Mouse (Mus musculus) liver, embryonic 14.5 days (tissue): Measurements from ENCODE around the gene Krt83. TPM values are rescaled to one million over a fixed set of nuclear protein-coding genes. Genes with fewer than 3 reads are reported as not detected.

Experiments
- ATAC-seq: fragments of 200-750 bp; cut with Nextera tagmentation; 2 replicates; pipeline ENCODE4 v1.8.0; 2017; ENCODE audit warnings: moderate number of reproducible peaks, mild to moderate bottlenecking, moderate library complexity; ENCODE audit not compliant: insufficient read depth
- DNase-seq, 3 experiments: peaks; one replicate each; pipeline ENCODE4 v3.0.0-alpha.2; 2012 to 2013; ENCODE audit warnings: low read depth in 3 of 3, low spot score in 3 of 3
- H3K27ac ChIP-seq: fragments of 300-500 bp; sonication (generic); 2 replicates; pipeline ENCODE4 v1.5.1; 2014; ENCODE audit warnings: moderate library complexity, mild to moderate bottlenecking, control low read depth, inconsistent platforms
- H3K27me3 ChIP-seq: fragments of 300-500 bp; sonication (generic); 2 replicates; pipeline ENCODE4 v1.6.1; 2014; ENCODE audit warnings: mild to moderate bottlenecking, low read length, moderate library complexity; ENCODE audit not compliant: control insufficient read depth, insufficient read depth
- H3K36me3 ChIP-seq: fragments of 300-500 bp; sonication (generic); replicated peaks from 2 replicates; pipeline ENCODE4 v1.6.1; 2014; ENCODE audit warnings: low read depth; ENCODE audit not compliant: control insufficient read depth, insufficient read depth
- H3K4me1 ChIP-seq, 2 experiments: fragments of 200-500 bp in 1 of 2; fragments of 300-500 bp in 1 of 2; sonication (generic) in 1 of 2; replicated peaks; 2 replicates each; pipeline ENCODE4 v1.6.1; 2012 to 2014; ENCODE audit warnings: antibody characterized with exemption in 1 of 2, inconsistent platforms in 1 of 2, low read length in 1 of 2; ENCODE audit not compliant: control insufficient read depth in 2 of 2, insufficient read depth in 2 of 2
- H3K4me2 ChIP-seq: fragments of 300-500 bp; sonication (generic); 2 replicates; pipeline ENCODE4 v1.6.1; 2014; ENCODE audit warnings: low read depth, mild to moderate bottlenecking, control low read depth, moderate library complexity
- H3K4me3 ChIP-seq, 2 experiments: fragments of 200-500 bp in 1 of 2; fragments of 300-500 bp in 1 of 2; sonication (generic) in 1 of 2; 2 replicates each; pipeline ENCODE4 v1.5.1; 2012 to 2014; ENCODE audit warnings: low read depth in 2 of 2, low read length in 2 of 2, mild to moderate bottlenecking in 2 of 2, control low read depth in 1 of 2, inconsistent platforms in 1 of 2, moderate library complexity in 1 of 2; ENCODE audit not compliant: insufficient read depth in 1 of 2
- H3K9ac ChIP-seq: fragments of 300-500 bp; sonication (generic); replicated peaks from 2 replicates; pipeline ENCODE4 v1.6.1; 2014; ENCODE audit warnings: mild to moderate bottlenecking, control low read depth, moderate library complexity
- H3K9me3 ChIP-seq: fragments of 300-500 bp; sonication (generic); 2 replicates; pipeline ENCODE4 v1.6.1; 2016; ENCODE audit warnings: low read length, mixed read lengths; ENCODE audit not compliant: control insufficient read depth
- CTCF ChIP-seq: IDR thresholded peaks from 2 replicates; pipeline ENCODE4 v1.5.1; 2016; ENCODE audit warnings: antibody characterized with exemption, low read depth, control low read depth
- EP300 ChIP-seq: IDR thresholded peaks from 2 replicates; pipeline ENCODE4 v1.6.1; 2016; ENCODE audit warnings: antibody characterized with exemption, low read depth
- WGBS: fragments of 180-500 bp; shearing (Covaris S2); extraction: QIAGEN DNeasy Blood & Tissue Kit; methylation state at CpG from one replicate; pipeline ENCODE4 v1.1.7; 2014; ENCODE audit not compliant: insufficient replicate concordance; 5-methylcytosine and 5-hydroxymethylcytosine counted together
- polyA plus RNA-seq, 2 experiments: library from polyadenylated mRNA; depleted of rRNA in 1 of 2; stranded (reverse) in 1 of 2; unstranded in 1 of 2; fragments of >200 nt; fragmentation: Nextera tagmentation in 1 of 2; extraction: Ambion mirVana in 1 of 2; gene quantifications; 2 replicates each; pipeline versions ENCODE4 v1.2.1 to v1.2.3; 2012 to 2014

The Krt83 gene
- polyA plus RNA-seq, 2 experiments, result 0.03 TPM; not detected in 1

- TF ChIP-seq EP300 (no peak), CTCF (peak; percentile 49; the same call in 1 of the 2 replicates)
- no peaks in the 10 kb centered on the region for H3K36me3 ChIP-seq
- H3K4me1 ChIP-seq, result no peaks in the 10 kb centered on the region
- 6% methylated on average over 31 of the region's 31 CpGs for WGBS
- no peaks in the 10 kb centered on the region for H3K27me3 ChIP-seq
- H3K27ac ChIP-seq, result no peak overlapping the region
- H3K4me2 ChIP-seq, result no peak overlapping the region
- H3K9ac ChIP-seq, result no peak overlapping the region
- DNase-seq (no peak), ATAC-seq (no peak)
- no peaks in the 10 kb centered on the region for H3K9me3 ChIP-seq
- H3K4me3 ChIP-seq, result no peak overlapping the region
These were observed 12.2 kb downstream of the Krt83 start for GRCm38 (mm10) chr15:101479007-101479665.

- H3K9me3 ChIP-seq, result no peaks in the 10 kb centered on the region
- H3K4me3 ChIP-seq, result no peak within 1 kb of the TSS
- H3K27me3 ChIP-seq, result no peaks in the 10 kb centered on the region
- H3K9ac ChIP-seq, result no peak within 1 kb of the TSS
- H3K4me1 ChIP-seq, result no peaks in the 10 kb centered on the region
- 22% methylated on average over 10 of the region's 10 CpGs for whole genome bisulfite sequencing
- TF ChIP-seq CTCF (no peak), EP300 (no peak)
- H3K4me2 ChIP-seq, result no peak within 1 kb of the TSS
- DNase-seq (peak in 1 of 3 experiments; percentile 14), ATAC-seq (no peak)
- no peak within 1 kb of the TSS for H3K27ac ChIP-seq
- H3K36me3 ChIP-seq, result no peaks in the 10 kb centered on the region
These were observed 18.3 kb downstream of the Krt83 start, which contains the start of gene Krt86 for GRCm38 (mm10) chr15:101472952-101473528. TSS of gene Krt86 (plus strand) at chr15:101473478.

- Histone ChIP-seq H3K27me3 (no peaks in the 10 kb centered on the region), H3K4me2 (no peak overlapping the region), H3K27ac (no peak overlapping the region), H3K4me1 (no peaks in the 10 kb centered on the region), H3K9me3 (no peaks in the 10 kb centered on the region), H3K4me3 (no peak overlapping the region), H3K36me3 (no peaks in the 10 kb centered on the region), H3K9ac (no peak overlapping the region)
- no peak for DNase-seq
- TF ChIP-seq CTCF (no peak), EP300 (no peak)
- WGBS, result 42% methylated on average over 4 of the region's 4 CpGs
- no peak for ATAC-seq
These were observed 22.2 kb downstream of the Krt83 start for GRCm38 (mm10) chr15:101469093-101469492.

GRCm38 (mm10) chr15:101463651-101464050, 27.7 kb downstream of the Krt83 start, which contains the start of gene Krt81:
TSS of gene Krt81 (minus strand) at chr15:101463751.
- Histone ChIP-seq H3K27me3 (no peaks in the 10 kb centered on the region), H3K4me2 (no peak within 1 kb of the TSS), H3K36me3 (no peaks in the 10 kb centered on the region), H3K4me1 (no peaks in the 10 kb centered on the region), H3K4me3 (no peak within 1 kb of the TSS), H3K9me3 (no peaks in the 10 kb centered on the region), H3K27ac (no peak within 1 kb of the TSS), H3K9ac (no peak within 1 kb of the TSS)
- DNase-seq (no peak), ATAC-seq (no peak)
- WGBS, result 66% methylated on average over 13 of the region's 13 CpGs
- TF ChIP-seq EP300 (no peak), CTCF (no peak)

- H3K9ac ChIP-seq, result no peak overlapping the region
- no peaks in the 10 kb centered on the region for H3K27me3 ChIP-seq
- no peaks in the 10 kb centered on the region for H3K4me1 ChIP-seq
- no peaks in the 10 kb centered on the region; the same call in 1 of the 2 replicates for H3K9me3 ChIP-seq
- DNase-seq (no peak), ATAC-seq (no peak)
- H3K4me3 ChIP-seq, result no peak overlapping the region
- 62% methylated on average over 14 of the region's 14 CpGs for WGBS
- no peak overlapping the region for H3K27ac ChIP-seq
- peak; percentile 49 for TF ChIP-seq CTCF
- no peak for TF ChIP-seq EP300
- no peaks in the 10 kb centered on the region for H3K36me3 ChIP-seq
- H3K4me2 ChIP-seq, result no peak overlapping the region
These were observed 32.0 kb downstream of the Krt83 start for GRCm38 (mm10) chr15:101459283-101459682.
